Mouse (Mus musculus) gonadal fat pad, adult 2 months (tissue): ENCODE measurements around the gene Hoxb7. TPM values are rescaled to one million over a fixed set of nuclear protein-coding genes. Genes with fewer than 3 reads are reported as not detected.

Experiments
- DNase-seq: peaks from one replicate; pipeline ENCODE4 v3.0.0-alpha.2; 2012; ENCODE audit warnings: low read depth
- polyA plus RNA-seq: library from polyadenylated mRNA; depleted of rRNA; stranded (reverse); fragments of >200 nt; gene quantifications from 2 replicates; pipeline ENCODE4 v1.2.3, GENCODE M21; 2012

Gene Hoxb7
- polyA plus RNA-seq, 1 experiment, result 49.4 TPM

- no peak for DNase-seq
These were observed 28.9 kb downstream of the Hoxb7 start for GRCm38 (mm10) chr11:96315344-96315681.

GRCm38 (mm10) chr11:96316696-96317607, 30.5 kb downstream of the Hoxb7 start:
- no peak for DNase-seq

- DNase-seq, result no peak
These were observed 31.4 kb downstream of the Hoxb7 start, which contains the start of gene Hoxb4 for GRCm38 (mm10) chr11:96317608-96318367. Gene Hoxb4, plus strand, starts transcription at chr11:96318267.

- no peak for DNase-seq
These were observed 32.1 kb downstream of the Hoxb7 start for GRCm38 (mm10) chr11:96318368-96319070.

- no peak for DNase-seq
These were observed 32.9 kb downstream of the Hoxb7 start for GRCm38 (mm10) chr11:96319071-96319902.

- no peak for DNase-seq
These were observed 33.5 kb downstream of the Hoxb7 start for GRCm38 (mm10) chr11:96319910-96320309.

- DNase-seq, result no peak
These were observed 34.3 kb downstream of the Hoxb7 start for GRCm38 (mm10) chr11:96320688-96321087.

- no peak for DNase-seq
These were observed 35.4 kb downstream of the Hoxb7 start for GRCm38 (mm10) chr11:96321846-96322245.

- no peak for DNase-seq
These were observed 36.3 kb downstream of the Hoxb7 start for GRCm38 (mm10) chr11:96322738-96323137.

GRCm38 (mm10) chr11:96323154-96323553, 36.7 kb downstream of the Hoxb7 start, which contains the start of gene Hoxb3:
Gene Hoxb3, plus strand, starts transcription at chr11:96323326.
- DNase-seq, result no peak

- no peak for DNase-seq
These were observed 37.7 kb downstream of the Hoxb7 start for GRCm38 (mm10) chr11:96324125-96324524.

GRCm38 (mm10) chr11:96324965-96325364, 38.5 kb downstream of the Hoxb7 start:
- DNase-seq, result no peak

GRCm38 (mm10) chr11:96325747-96326212, 39.4 kb downstream of the Hoxb7 start:
- no peak for DNase-seq

- DNase-seq, result no peak
These were observed 40.3 kb downstream of the Hoxb7 start for GRCm38 (mm10) chr11:96326705-96327104.

- no peak for DNase-seq
These were observed 40.7 kb downstream of the Hoxb7 start for GRCm38 (mm10) chr11:96327122-96327521.

- DNase-seq, result no peak
These were observed 41.3 kb downstream of the Hoxb7 start for GRCm38 (mm10) chr11:96327750-96328149.

GRCm38 (mm10) chr11:96328605-96329004, 42.2 kb downstream of the Hoxb7 start:
- DNase-seq, result no peak

- DNase-seq, result no peak
These were observed 45.7 kb downstream of the Hoxb7 start for GRCm38 (mm10) chr11:96332105-96332504.

- DNase-seq, result no peak
These were observed 46.2 kb downstream of the Hoxb7 start for GRCm38 (mm10) chr11:96332618-96333032.

- no peak for DNase-seq
These were observed 47.0 kb downstream of the Hoxb7 start for GRCm38 (mm10) chr11:96333241-96334001.
